Mouse (Mus musculus): Measurements from ENCODE around the gene Urad.

Gene Urad

DNA sequence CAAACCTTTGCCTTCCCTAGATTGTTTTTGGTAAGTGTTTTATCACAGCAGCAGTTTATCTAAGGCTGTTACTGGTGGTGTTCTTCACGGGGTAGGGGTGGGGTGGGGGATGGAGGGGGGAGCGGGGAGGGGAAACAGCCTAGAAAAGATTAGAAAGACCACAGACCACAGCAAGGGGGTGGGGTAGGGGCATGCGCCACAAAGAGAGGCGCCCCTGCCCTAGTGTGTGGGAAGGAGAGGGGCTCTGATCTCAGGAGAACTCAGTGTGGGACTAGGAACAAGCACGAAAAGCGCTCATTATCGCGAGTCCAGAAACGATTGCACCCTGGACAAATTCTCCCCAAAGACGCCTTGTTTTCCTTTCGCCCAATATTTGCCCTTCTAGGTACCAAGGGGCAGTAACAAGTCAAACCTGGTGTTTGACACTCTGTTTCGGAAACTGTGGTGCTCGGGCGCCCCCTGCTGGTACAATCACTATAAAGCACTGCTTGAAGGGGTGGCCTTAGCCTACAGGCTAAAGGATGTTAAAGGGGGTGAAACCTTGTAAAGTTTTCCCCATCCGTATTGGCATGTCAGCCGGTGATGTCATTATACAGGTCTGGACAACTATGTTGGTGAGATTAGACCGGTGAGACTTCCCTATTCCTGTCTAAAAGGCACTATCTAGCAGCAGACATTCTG lies 1.1 kb upstream of the Urad start:
- peak; percentile 75 for DNase-seq

- no peak for DNase-seq
Observed at GRCm38 (mm10) chr5:147319653-147320052, 2.6 kb downstream of the Urad start.

DNA sequence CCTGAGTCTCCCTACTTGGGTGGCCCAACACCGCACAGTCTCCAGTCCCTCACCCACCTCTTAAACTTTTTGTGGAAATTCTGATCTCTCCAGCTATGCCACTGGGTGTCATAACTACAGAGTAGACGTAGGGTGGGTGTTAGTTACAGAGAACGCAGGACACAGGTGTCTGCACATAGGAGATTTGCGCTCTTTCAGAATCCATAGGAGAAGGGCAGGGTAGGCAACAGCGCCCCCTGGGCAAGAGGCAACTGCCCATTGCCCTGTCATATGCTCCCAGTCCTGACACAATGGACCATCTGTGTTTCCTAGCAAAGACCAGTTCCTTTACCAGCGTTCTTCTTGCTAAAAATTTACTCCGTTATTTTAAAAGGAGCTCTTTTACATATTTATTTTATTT lies 4.2 kb downstream of the Urad start:
- no peak for DNase-seq

DNA sequence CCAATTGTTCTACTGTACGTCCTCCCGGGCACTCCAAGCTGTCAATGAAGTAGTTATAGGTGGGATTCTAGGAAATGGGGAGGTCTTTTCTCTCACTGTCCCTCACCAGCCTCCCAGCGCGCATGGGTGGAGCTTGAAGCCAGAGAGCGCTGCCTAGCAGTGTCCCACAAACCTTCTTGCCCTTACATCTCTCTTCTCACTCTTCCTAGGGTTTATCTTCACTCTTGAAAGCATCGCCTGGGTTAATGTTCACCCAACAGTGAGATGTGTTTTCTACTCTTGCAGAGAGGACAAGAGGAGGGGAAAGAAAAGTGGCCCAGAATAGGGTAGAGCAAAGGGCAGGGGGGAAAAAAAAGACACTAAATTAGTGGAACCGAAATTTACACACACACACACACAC lies 4.9 kb downstream of the Urad start:
- no peak for DNase-seq

GRCm38 (mm10) chr5:147315432-147316075 lies 6.7 kb downstream of the Urad start:
- DNase-seq = no peak

- no peak for DNase-seq
Observed at GRCm38 (mm10) chr5:147314646-147315431, 7.4 kb downstream of the Urad start.

DNA sequence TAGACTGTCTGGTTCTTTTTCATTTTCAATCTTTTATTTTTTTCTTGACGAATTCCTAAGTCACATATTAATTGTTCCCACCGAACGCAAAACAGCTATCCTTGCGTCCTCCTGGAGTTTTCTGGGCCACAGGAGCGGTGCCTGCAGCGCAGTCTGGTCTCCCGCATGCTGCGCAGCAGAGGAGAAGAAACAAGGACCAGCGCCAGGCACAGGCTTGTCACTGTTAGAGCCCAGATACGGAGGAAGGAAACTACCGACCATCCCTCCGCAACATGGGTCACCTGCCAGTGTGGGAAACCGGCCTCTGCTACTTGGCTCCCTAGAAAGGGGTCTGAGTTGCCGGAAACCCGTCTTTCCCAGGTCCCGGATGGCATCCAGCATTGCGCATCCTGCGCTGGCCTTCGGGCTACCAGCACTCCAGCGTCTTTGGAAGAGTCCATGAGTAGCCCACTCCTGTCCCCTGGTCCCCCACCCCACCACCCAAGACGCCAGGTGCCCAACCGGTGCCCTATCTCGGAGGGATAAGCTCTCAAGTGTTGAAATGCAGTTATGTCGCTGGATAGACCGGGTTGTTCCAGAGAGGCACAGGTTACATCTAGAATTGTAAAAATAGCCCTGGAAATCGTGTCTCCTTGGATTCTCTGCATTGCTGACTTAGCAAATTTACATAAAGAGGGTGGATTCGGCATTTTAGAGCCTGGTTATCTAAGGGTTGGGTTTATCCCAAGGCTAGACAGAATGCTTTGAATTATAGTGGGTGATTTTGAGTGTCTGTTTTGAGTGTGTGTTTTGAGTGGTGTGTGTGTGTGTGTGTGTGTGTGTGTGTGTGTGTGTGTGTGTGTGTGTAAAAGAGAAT lies 9.2 kb downstream of the Urad start:
- no peak for DNase-seq

DNA sequence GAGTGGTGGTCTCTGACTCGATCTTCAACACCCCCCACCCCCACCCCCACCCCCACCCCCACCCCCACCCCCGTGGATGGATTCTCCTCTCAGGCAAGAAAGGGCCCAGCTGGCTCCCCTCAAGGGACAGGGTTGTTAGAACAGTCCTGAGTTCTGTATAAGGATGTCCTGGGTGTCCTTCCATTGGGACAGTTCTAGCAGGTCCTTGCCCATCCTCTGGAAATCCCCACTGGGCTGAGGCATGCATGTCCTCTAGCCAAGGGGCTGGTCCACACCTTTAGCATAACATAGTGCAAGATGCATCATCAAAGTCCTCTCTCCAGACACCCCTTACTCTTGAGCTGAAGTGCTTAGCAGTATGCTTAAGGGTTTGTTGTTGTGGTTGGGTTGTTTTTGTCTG lies 12.5 kb downstream of the Urad start:
- DNase-seq = no peak

GRCm38 (mm10) chr5:147308451-147308850 lies 13.8 kb downstream of the Urad start:
- DNase-seq = no peak

DNA sequence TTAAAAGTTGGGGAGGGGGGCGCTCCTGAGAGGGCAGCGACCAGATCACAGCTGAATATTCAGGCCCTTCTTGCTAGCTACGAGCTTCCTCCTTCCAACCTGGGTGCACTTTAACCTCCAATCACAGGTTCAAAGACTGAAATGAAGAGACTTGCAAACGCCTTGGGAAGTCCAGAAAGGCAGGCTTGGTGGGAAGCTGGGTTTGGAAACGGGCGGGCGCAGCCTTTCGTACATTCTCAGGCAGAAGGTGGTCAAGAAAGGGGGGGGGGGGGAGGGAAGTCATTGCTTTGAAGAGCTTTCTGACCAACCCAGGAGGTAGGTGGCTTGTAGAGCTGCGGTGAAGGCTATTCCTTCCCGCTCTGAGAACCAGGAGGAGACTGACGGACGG lies 14.8 kb downstream of the Urad start:
- no peak for DNase-seq

DNA sequence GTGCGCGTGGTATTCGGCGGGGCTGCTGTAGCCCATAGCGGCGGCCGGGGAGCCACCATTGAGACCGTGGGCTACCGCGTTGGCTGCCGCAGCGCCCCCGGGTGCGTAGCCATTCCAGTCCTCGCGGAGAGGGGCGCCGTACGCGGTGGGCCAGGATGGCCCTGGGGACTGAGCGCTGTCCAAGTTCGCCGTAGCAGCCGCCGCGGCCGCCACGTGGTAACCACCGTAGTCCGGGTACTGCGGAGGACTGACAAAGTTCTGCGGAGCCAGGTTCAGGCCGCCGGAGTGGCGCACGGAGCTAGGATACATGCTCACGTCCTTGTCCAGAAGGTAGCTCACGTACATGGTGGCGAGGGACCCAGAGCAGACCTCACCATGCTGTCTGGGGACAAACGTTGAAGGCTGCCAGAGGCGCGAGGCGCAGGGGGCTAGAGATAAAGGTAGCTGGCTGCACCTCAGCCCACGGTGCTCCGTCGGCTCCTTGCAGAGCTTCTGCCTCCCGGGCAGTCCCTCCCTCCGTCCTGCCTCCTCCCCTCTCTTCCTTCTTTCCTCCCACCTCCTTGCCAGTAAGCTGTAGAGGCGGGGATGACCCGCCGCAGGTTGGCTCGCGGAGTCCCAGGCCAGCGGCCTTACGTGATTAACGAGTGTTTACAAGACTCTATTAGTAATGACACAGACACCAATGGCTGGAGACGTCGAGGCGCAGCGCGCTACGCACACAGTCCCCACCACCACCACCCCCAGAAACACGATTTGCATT lies 15.4 kb downstream of the Urad start, which contains the start of gene Cdx2:
Gene Cdx2 (minus strand): TSS at position 633 of the 760 bp plus-strand sequence.
- DNase-seq = no peak

- no peak for DNase-seq
Observed at GRCm38 (mm10) chr5:147305856-147306637, 16.2 kb downstream of the Urad start.

- DNase-seq = no peak
Observed at GRCm38 (mm10) chr5:147305166-147305565, 17.1 kb downstream of the Urad start.

DNA sequence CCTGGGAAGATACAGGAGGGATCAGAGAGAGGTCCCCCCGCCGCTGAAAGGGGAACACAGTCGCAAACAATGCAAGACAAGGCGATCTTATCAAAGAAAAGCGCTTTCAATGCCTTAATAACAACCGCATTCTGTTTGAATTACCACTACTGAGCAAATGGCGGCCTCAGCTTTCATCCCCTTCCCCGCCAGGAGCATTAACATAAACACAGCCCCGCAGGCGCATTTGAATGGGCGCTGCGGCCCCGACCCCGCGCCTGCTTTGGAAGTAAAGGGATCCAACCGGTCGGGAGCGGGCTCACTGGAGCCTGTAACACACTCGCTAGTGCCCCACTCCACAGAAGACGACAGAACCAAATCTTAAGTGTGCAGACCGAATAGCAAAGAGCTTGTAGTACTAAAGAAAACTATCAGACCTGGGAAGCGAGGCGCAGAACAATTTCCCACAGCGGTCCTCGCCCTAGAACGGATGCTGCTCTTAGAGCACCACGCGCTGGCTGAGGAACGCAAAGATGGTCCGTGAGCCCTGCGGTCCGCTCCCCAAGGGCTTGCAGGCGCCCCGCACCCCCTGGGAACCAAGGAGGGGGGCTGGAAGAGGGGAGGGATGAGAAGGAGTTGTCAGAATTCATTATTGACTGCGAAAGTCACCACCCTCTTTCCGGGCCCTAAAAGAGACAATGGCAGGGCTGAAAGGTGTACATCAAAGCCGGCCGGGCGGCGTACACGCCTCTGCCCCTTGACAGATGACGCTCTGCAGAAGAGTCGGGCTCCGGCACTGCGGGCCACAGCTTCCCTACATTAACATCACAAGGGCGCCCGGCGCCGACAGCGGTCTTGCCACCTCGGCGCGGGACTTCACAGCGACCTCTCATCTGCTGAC lies 17.7 kb downstream of the Urad start:
- DNase-seq = no peak

DNA sequence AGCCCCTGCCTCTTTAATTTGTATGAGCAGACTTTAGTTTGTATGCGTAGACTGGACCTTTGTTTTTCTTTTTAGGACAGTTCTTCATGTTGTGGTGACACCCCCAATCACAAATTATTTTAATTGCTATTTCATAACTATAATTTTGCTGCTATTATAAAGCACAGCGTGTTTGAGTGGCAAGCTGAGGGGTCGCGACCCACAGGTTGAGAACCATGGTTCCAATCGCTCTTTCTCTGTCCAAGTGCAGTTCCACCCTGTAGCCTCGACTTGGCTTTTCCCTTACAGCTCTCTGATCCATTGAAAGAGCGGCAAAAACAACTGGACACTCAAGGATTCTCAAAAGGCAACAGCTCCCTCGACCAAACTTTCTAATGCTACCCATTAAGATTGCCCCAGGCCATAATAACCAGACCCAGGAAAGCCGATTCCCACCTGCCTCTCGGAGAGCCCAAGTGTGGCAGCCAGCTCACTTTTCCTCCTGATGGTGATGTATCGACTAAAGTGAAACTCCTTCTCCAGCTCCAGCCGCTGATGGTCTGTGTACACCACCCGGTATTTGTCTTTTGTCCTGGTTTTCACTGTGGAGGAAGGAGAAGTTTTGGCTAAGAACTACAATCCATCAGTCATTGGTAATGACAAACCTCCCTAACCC lies 19.4 kb downstream of the Urad start:
- DNase-seq = no peak

- no peak for DNase-seq
Observed at GRCm38 (mm10) chr5:147302141-147302540, 20.1 kb downstream of the Urad start.

- no peak for DNase-seq
Observed at GRCm38 (mm10) chr5:147301781-147302070, 20.5 kb downstream of the Urad start.

- no peak for DNase-seq
Observed at GRCm38 (mm10) chr5:147300917-147301780, 21.1 kb downstream of the Urad start.

DNA sequence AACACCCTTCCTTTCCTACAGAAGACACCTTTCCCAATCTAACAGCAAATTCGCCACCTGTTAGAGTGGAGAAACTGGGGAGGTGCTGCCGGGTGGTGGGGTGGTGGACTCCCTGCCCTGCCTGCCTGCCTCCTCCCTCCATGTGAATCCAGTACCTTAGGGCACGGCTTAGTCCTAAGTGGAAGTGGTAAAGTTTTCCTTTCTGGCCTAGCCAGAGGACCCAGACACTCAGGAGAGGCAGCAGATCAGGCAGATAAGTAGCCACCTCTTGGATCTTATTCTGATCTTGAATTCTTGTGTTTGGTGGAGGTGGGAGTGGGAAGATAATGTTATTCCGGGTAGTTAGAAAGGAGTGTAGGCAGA lies 22.3 kb downstream of the Urad start:
- no peak for DNase-seq

All from kidney, adult 18-20 months (tissue).